19 mouse cellular contexts compared by ENCODE assay signal in the genomic region with DNA sequence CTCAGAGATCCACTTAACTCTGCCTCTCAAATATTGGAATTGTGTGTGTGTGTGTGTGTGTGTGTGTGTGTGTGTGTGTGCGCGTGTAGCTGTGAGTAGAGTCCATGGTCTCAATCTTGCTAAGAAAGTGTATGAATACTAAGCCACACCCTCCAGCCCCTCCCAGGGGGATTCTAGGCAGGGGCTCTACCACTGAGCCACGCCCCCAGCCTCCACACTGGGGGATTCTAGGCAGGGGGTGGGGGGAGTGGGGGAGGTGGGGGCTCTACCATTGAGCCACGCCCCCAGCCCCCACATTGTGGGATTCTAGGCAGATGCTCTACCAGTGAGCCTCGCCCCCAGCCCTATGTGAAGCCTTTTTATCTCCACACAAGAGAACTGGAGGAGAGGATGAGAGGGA. TPM values are rescaled to one million over a fixed set of nuclear protein-coding genes. Genes with fewer than 3 reads are reported as not detected.
DNase-seq lines count a peak whose midpoint lies in the region; ATAC-seq and TF ChIP-seq lines count a peak whose summit lies in the region.
"Had no signal": no experiment of that assay in that cellular context is flagged by ENCODE, and none has a peak within 500 bp of the region (broad histone marks: within the 10 kb centered on the region; RNA-seq: fewer than 3 reads in every experiment).

No protein-coding gene starts in this region.

- H3K4me2 ChIP-seq in embryonic facial prominence, embryonic 14.5 days (ENCODE audit: low read depth, low read length), result no peak overlapping the region
- H3K4me2 ChIP-seq in hindbrain, embryonic 12.5 days (replicated peaks), result 0 out of 2 replicates have a peak overlapping the region, but pooled peaks have one; percentile 22
- H3K4me2 ChIP-seq in hindbrain, embryonic 14.5 days (replicated peaks), result no peak overlapping the region; the same call in 1 of the 2 replicates
- no peak overlapping the region for H3K4me2 ChIP-seq in midbrain, embryonic 11.5 days
- H3K4me2 ChIP-seq in hindbrain, postnatal 0 days (ENCODE audit: low read depth, low read length), result 0 out of 2 replicates have a peak overlapping the region, but pooled peaks have one; percentile 35

- ATAC-seq in embryonic facial prominence, embryonic 14.5 days (ENCODE audit: low read depth), result peak; percentile 20; the same call in 1 of the 2 replicates
- peak; percentile 16; the same call in 1 of the 2 replicates for ATAC-seq in hindbrain, embryonic 12.5 days (ENCODE audit: low FRiP score)
- no peak for ATAC-seq in hindbrain, embryonic 14.5 days (ENCODE audit: low FRiP score)
- no peak for ATAC-seq in midbrain, embryonic 11.5 days (ENCODE audit: low FRiP score)
- peak; percentile 29; the same call in 1 of the 2 replicates for ATAC-seq in hindbrain, postnatal 0 days
- ATAC-seq: forebrain, embryonic 15.5 days; inflammation-experienced regulatory T-cells, adult 6 months had no signal

- H3K27ac ChIP-seq in embryonic facial prominence, embryonic 14.5 days (replicated peaks; ENCODE audit: low read depth, low read length), result no peak overlapping the region
- H3K27ac ChIP-seq in embryonic facial prominence, embryonic 10.5 days (replicated peaks), result no peak overlapping the region
- H3K27ac ChIP-seq in hindbrain, embryonic 12.5 days, result 0 out of 2 replicates have a peak overlapping the region, but pooled peaks have one; percentile 26
- no peak overlapping the region for H3K27ac ChIP-seq in hindbrain, embryonic 14.5 days
- H3K27ac ChIP-seq in midbrain, embryonic 11.5 days (ENCODE audit: low read depth, low read length), result no peak overlapping the region
- no peak overlapping the region for H3K27ac ChIP-seq in midbrain, embryonic 10.5 days (replicated peaks)
- no peak overlapping the region for H3K27ac ChIP-seq in hindbrain, postnatal 0 days
- H3K27ac ChIP-seq: forebrain, embryonic 15.5 days; neural tube, embryonic 12.5 days had no signal

- H3K9me3 ChIP-seq in embryonic facial prominence, embryonic 14.5 days (ENCODE audit: control insufficient read depth, low read length), result no peaks in the 10 kb centered on the region
- no peaks in the 10 kb centered on the region for H3K9me3 ChIP-seq in embryonic facial prominence, embryonic 10.5 days
- H3K9me3 ChIP-seq in hindbrain, embryonic 12.5 days (replicated peaks), result no peaks in the 10 kb centered on the region
- no peaks in the 10 kb centered on the region for H3K9me3 ChIP-seq in hindbrain, embryonic 14.5 days (ENCODE audit: control insufficient read depth, low read length)
- no peaks in the 10 kb centered on the region for H3K9me3 ChIP-seq in midbrain, embryonic 11.5 days (ENCODE audit: control insufficient read depth, low read length)
- no peaks in the 10 kb centered on the region for H3K9me3 ChIP-seq in midbrain, embryonic 10.5 days (replicated peaks)
- H3K9me3 ChIP-seq in hindbrain, postnatal 0 days (ENCODE audit: low read length), result no peaks in the 10 kb centered on the region
- H3K9me3 ChIP-seq: forebrain, embryonic 15.5 days; neural tube, embryonic 12.5 days had no signal

- H3K27me3 ChIP-seq in embryonic facial prominence, embryonic 14.5 days (replicated peaks; ENCODE audit: control insufficient read depth, insufficient read depth, low read length), result no peaks in the 10 kb centered on the region
- H3K27me3 ChIP-seq in embryonic facial prominence, embryonic 10.5 days (replicated peaks; ENCODE audit: low read depth, poor library complexity, severe bottlenecking), result no peaks in the 10 kb centered on the region
- no peaks in the 10 kb centered on the region for H3K27me3 ChIP-seq in hindbrain, embryonic 12.5 days
- H3K27me3 ChIP-seq in hindbrain, embryonic 14.5 days (ENCODE audit: control insufficient read depth, insufficient read depth, low read length), result no peaks in the 10 kb centered on the region
- H3K27me3 ChIP-seq in midbrain, embryonic 11.5 days (ENCODE audit: control insufficient read depth, insufficient read depth, low read length), result no peaks in the 10 kb centered on the region
- H3K27me3 ChIP-seq in midbrain, embryonic 10.5 days (ENCODE audit: low read depth, poor library complexity, severe bottlenecking), result no peaks in the 10 kb centered on the region
- no peaks in the 10 kb centered on the region for H3K27me3 ChIP-seq in hindbrain, postnatal 0 days (ENCODE audit: insufficient read depth, low read length)
- H3K27me3 ChIP-seq: forebrain, embryonic 15.5 days; neural tube, embryonic 12.5 days; Patski had no signal

- H3K4me3 ChIP-seq in embryonic facial prominence, embryonic 14.5 days (ENCODE audit: low read depth, low read length), result no peak overlapping the region
- H3K4me3 ChIP-seq in embryonic facial prominence, embryonic 10.5 days, result no peak overlapping the region
- H3K4me3 ChIP-seq in hindbrain, embryonic 12.5 days, result no peak overlapping the region
- no peak overlapping the region for H3K4me3 ChIP-seq in hindbrain, embryonic 14.5 days (replicated peaks; ENCODE audit: low read length)
- H3K4me3 ChIP-seq in midbrain, embryonic 11.5 days (ENCODE audit: low read depth, low read length), result no peak overlapping the region
- H3K4me3 ChIP-seq in midbrain, embryonic 10.5 days, result no peak overlapping the region
- no peak overlapping the region for H3K4me3 ChIP-seq in hindbrain, postnatal 0 days (ENCODE audit: low read length)
- H3K4me3 ChIP-seq: erythroblast, embryonic 14.5 days; forebrain, embryonic 15.5 days; neural tube, embryonic 12.5 days had no signal

- H3K36me3 ChIP-seq in embryonic facial prominence, embryonic 14.5 days (ENCODE audit: control insufficient read depth, insufficient read depth, low read length), result no peaks in the 10 kb centered on the region
- H3K36me3 ChIP-seq in embryonic facial prominence, embryonic 10.5 days (replicated peaks), result no peaks in the 10 kb centered on the region
- H3K36me3 ChIP-seq in hindbrain, embryonic 12.5 days, result no peaks in the 10 kb centered on the region
- no peaks in the 10 kb centered on the region for H3K36me3 ChIP-seq in hindbrain, embryonic 14.5 days (replicated peaks; ENCODE audit: control insufficient read depth, insufficient read depth)
- no peaks in the 10 kb centered on the region for H3K36me3 ChIP-seq in midbrain, embryonic 11.5 days (ENCODE audit: control insufficient read depth, insufficient read depth, low read length)
- no peaks in the 10 kb centered on the region for H3K36me3 ChIP-seq in midbrain, embryonic 10.5 days
- H3K36me3 ChIP-seq in hindbrain, postnatal 0 days (ENCODE audit: insufficient read depth, low read length), result no peaks in the 10 kb centered on the region
- H3K36me3 ChIP-seq: forebrain, embryonic 15.5 days; neural tube, embryonic 12.5 days had no signal

- 81% methylated on average over 5 of the region's 5 CpGs for WGBS in embryonic facial prominence, embryonic 14.5 days
- WGBS in embryonic facial prominence, embryonic 10.5 days, result 67% methylated on average over 5 of the region's 5 CpGs
- WGBS in hindbrain, embryonic 12.5 days, result 68% methylated on average over 4 of the region's 5 CpGs
- WGBS in hindbrain, embryonic 14.5 days, result 64% methylated on average over 5 of the region's 5 CpGs
- WGBS in midbrain, embryonic 11.5 days, result 73% methylated on average over 5 of the region's 5 CpGs
- WGBS in midbrain, embryonic 10.5 days, result 84% methylated on average over 5 of the region's 5 CpGs
- 52% methylated on average over 5 of the region's 5 CpGs for WGBS in hindbrain, postnatal 0 days

- H3K9ac ChIP-seq in embryonic facial prominence, embryonic 14.5 days (ENCODE audit: low read depth, low read length), result no peak overlapping the region
- H3K9ac ChIP-seq in hindbrain, embryonic 12.5 days, result no peak overlapping the region
- H3K9ac ChIP-seq in hindbrain, embryonic 14.5 days, result no peak overlapping the region
- no peak overlapping the region for H3K9ac ChIP-seq in midbrain, embryonic 11.5 days (ENCODE audit: low read length)
- H3K9ac ChIP-seq in hindbrain, postnatal 0 days (replicated peaks; ENCODE audit: low read length), result no peak overlapping the region
- H3K9ac ChIP-seq: forebrain, embryonic 15.5 days; neural tube, embryonic 12.5 days had no signal

- H3K4me1 ChIP-seq in embryonic facial prominence, embryonic 14.5 days (ENCODE audit: control insufficient read depth, insufficient read depth, low read length), result peaks cover 5% of the 10 kb centered on the region; the same call in 1 of the 2 replicates
- H3K4me1 ChIP-seq in embryonic facial prominence, embryonic 10.5 days, result peaks cover 12% of the 10 kb centered on the region
- peaks cover 12% of the 10 kb centered on the region for H3K4me1 ChIP-seq in hindbrain, embryonic 12.5 days
- H3K4me1 ChIP-seq in hindbrain, embryonic 14.5 days (replicated peaks; ENCODE audit: control insufficient read depth, insufficient read depth, low read length), result 0 out of 2 replicates have a peak, but pooled peaks cover 3% of the 10 kb centered on the region
- H3K4me1 ChIP-seq in midbrain, embryonic 11.5 days (ENCODE audit: control insufficient read depth, insufficient read depth, low read length), result no peaks in the 10 kb centered on the region
- peaks cover 11% of the 10 kb centered on the region for H3K4me1 ChIP-seq in midbrain, embryonic 10.5 days
- H3K4me1 ChIP-seq in hindbrain, postnatal 0 days (ENCODE audit: insufficient read depth, low read length), result 0 out of 2 replicates have a peak, but pooled peaks cover 3% of the 10 kb centered on the region

- TF ChIP-seq CTCF in hindbrain, postnatal 0 days (IDR thresholded peaks at IDR 0.05; ENCODE audit: low read depth), result no peak

- peak; percentile 19 for DNase-seq in embryonic facial prominence, embryonic 14.5 days (ENCODE audit: low spot score)
- DNase-seq in embryonic facial prominence, embryonic 10.5 days (ENCODE audit: low spot score), result no peak
- no peak for DNase-seq in hindbrain, embryonic 14.5 days (ENCODE audit: low spot score)
- DNase-seq in midbrain, embryonic 11.5 days (ENCODE audit: low spot score, missing footprints), result peak; percentile 28
- no peak for DNase-seq in midbrain, embryonic 10.5 days (ENCODE audit: low spot score)
- DNase-seq in hindbrain, postnatal 0 days (ENCODE audit: low spot score), result no peak
- DNase-seq in thymus, postnatal 0 days (ENCODE audit: low spot score), result no peak
- DNase-seq: lung, postnatal 10 days; thymus, adult 2 months had no signal

RNA-seq across cellular contexts. Expression of gene Ywhag, which starts 12.2 kb away (rescaled TPM):
- 97.4 and 101 TPM in 2 replicates for polyA plus RNA-seq in embryonic facial prominence, embryonic 14.5 days (2014; fragmentation: Nextera tagmentation; extraction: Ambion mirVana)
- polyA plus RNA-seq in embryonic facial prominence, embryonic 10.5 days (2016; fragmentation: Nextera tagmentation; extraction: Ambion mirVana), result 244 and 257 TPM in 2 replicates
- 469 and 505 TPM in 2 replicates for polyA plus RNA-seq in hindbrain, embryonic 12.5 days (2016; fragmentation: Nextera tagmentation; extraction: Ambion mirVana)
- polyA plus RNA-seq in hindbrain, embryonic 14.5 days (2014; fragmentation: Nextera tagmentation; extraction: Ambion mirVana), result 429 and 481 TPM in 2 replicates
- polyA plus RNA-seq in midbrain, embryonic 11.5 days (2014; fragmentation: Nextera tagmentation; extraction: Ambion mirVana), result 182 and 188 TPM in 2 replicates
- 270 and 311 TPM in 2 replicates for polyA plus RNA-seq in midbrain, embryonic 10.5 days (2016; fragmentation: Nextera tagmentation; extraction: Ambion mirVana)
- total RNA-seq in hindbrain, postnatal 0 days (2014; rRNA removed), result 334 and 336 TPM in 2 replicates
- 734 and 782 TPM in 2 replicates for polyA plus RNA-seq in hindbrain, postnatal 0 days (2015; fragmentation: Nextera tagmentation; extraction: Ambion mirVana)
- polyA plus RNA-seq in thymus, postnatal 0 days (2015; fragmentation: Nextera tagmentation; extraction: Ambion mirVana), result 69.4 and 69.8 TPM in 2 replicates

RNA-seq across cellular contexts. Expression of gene Ssc4d, which starts 27.7 kb away (rescaled TPM):
- 3.2 and 4.7 TPM in 2 replicates for polyA plus RNA-seq in embryonic facial prominence, embryonic 14.5 days (2014; fragmentation: Nextera tagmentation; extraction: Ambion mirVana)
- 3.1 and 4.0 TPM in 2 replicates for polyA plus RNA-seq in embryonic facial prominence, embryonic 10.5 days (2016; fragmentation: Nextera tagmentation; extraction: Ambion mirVana)
- polyA plus RNA-seq in hindbrain, embryonic 12.5 days (2016; fragmentation: Nextera tagmentation; extraction: Ambion mirVana), result 1.7 and 3.7 TPM in 2 replicates
- 1.5 TPM in 2 replicates for polyA plus RNA-seq in hindbrain, embryonic 14.5 days (2014; fragmentation: Nextera tagmentation; extraction: Ambion mirVana)
- polyA plus RNA-seq in midbrain, embryonic 11.5 days (2014; fragmentation: Nextera tagmentation; extraction: Ambion mirVana), result 0.68 and 0.86 TPM in 2 replicates
- 1.7 TPM in 2 replicates for polyA plus RNA-seq in midbrain, embryonic 10.5 days (2016; fragmentation: Nextera tagmentation; extraction: Ambion mirVana)
- total RNA-seq in hindbrain, postnatal 0 days (2014; rRNA removed), result 6.5 and 18.9 TPM in 2 replicates
- polyA plus RNA-seq in hindbrain, postnatal 0 days (2015; fragmentation: Nextera tagmentation; extraction: Ambion mirVana), result 3.6 and 3.8 TPM in 2 replicates
- polyA plus RNA-seq in thymus, postnatal 0 days (2015; fragmentation: Nextera tagmentation; extraction: Ambion mirVana), result 1.6 and 2.7 TPM in 2 replicates

RNA-seq across cellular contexts. Expression of gene Zp3, which starts 33.3 kb away (rescaled TPM):
- polyA plus RNA-seq in embryonic facial prominence, embryonic 14.5 days (2014; fragmentation: Nextera tagmentation; extraction: Ambion mirVana), result 0.58 and 0.77 TPM in 2 replicates
- not detected in 2 replicates for polyA plus RNA-seq in embryonic facial prominence, embryonic 10.5 days (2016; fragmentation: Nextera tagmentation; extraction: Ambion mirVana)
- 0.32 TPM in 1 of 2 replicates, not detected in the other for polyA plus RNA-seq in hindbrain, embryonic 12.5 days (2016; fragmentation: Nextera tagmentation; extraction: Ambion mirVana)
- not detected in 2 replicates for polyA plus RNA-seq in hindbrain, embryonic 14.5 days (2014; fragmentation: Nextera tagmentation; extraction: Ambion mirVana)
- not detected in 2 replicates for polyA plus RNA-seq in midbrain, embryonic 11.5 days (2014; fragmentation: Nextera tagmentation; extraction: Ambion mirVana)
- 0.10 TPM in 1 of 2 replicates, not detected in the other for polyA plus RNA-seq in midbrain, embryonic 10.5 days (2016; fragmentation: Nextera tagmentation; extraction: Ambion mirVana)
- 0.10 TPM in 1 of 2 replicates, not detected in the other for total RNA-seq in hindbrain, postnatal 0 days (2014; rRNA removed)
- 0.18 and 0.39 TPM in 2 replicates for polyA plus RNA-seq in hindbrain, postnatal 0 days (2015; fragmentation: Nextera tagmentation; extraction: Ambion mirVana)
- polyA plus RNA-seq in thymus, postnatal 0 days (2015; fragmentation: Nextera tagmentation; extraction: Ambion mirVana), result 0.53 and 0.64 TPM in 2 replicates
- total RNA-seq: adrenal gland, adult 18-20 months; granulocyte monocyte progenitor cell, adult 5-6 weeks; layer of hippocampus, adult 8-10 months; left cerebral cortex, adult 8-10 months had no signal
- polyA plus RNA-seq: erythroblast, embryonic 14.5 days; forebrain, embryonic 15.5 days; inflammation-experienced regulatory T-cells, adult 6 months; neural tube, embryonic 12.5 days had no signal

RNA-seq across cellular contexts. Expression of gene Dtx2, which starts 48.0 kb away (rescaled TPM):
- polyA plus RNA-seq in embryonic facial prominence, embryonic 14.5 days (2014; fragmentation: Nextera tagmentation; extraction: Ambion mirVana), result 25.2 and 25.7 TPM in 2 replicates
- 38.5 and 39.2 TPM in 2 replicates for polyA plus RNA-seq in embryonic facial prominence, embryonic 10.5 days (2016; fragmentation: Nextera tagmentation; extraction: Ambion mirVana)
- polyA plus RNA-seq in hindbrain, embryonic 12.5 days (2016; fragmentation: Nextera tagmentation; extraction: Ambion mirVana), result 31.4 and 34.5 TPM in 2 replicates
- 23.1 and 24.2 TPM in 2 replicates for polyA plus RNA-seq in hindbrain, embryonic 14.5 days (2014; fragmentation: Nextera tagmentation; extraction: Ambion mirVana)
- 23.2 and 29.6 TPM in 2 replicates for polyA plus RNA-seq in midbrain, embryonic 11.5 days (2014; fragmentation: Nextera tagmentation; extraction: Ambion mirVana)
- 36.3 and 39.6 TPM in 2 replicates for polyA plus RNA-seq in midbrain, embryonic 10.5 days (2016; fragmentation: Nextera tagmentation; extraction: Ambion mirVana)
- 23.5 and 28.6 TPM in 2 replicates for total RNA-seq in hindbrain, postnatal 0 days (2014; rRNA removed)
- polyA plus RNA-seq in hindbrain, postnatal 0 days (2015; fragmentation: Nextera tagmentation; extraction: Ambion mirVana), result 17.4 and 17.9 TPM in 2 replicates
- polyA plus RNA-seq in thymus, postnatal 0 days (2015; fragmentation: Nextera tagmentation; extraction: Ambion mirVana), result 43.9 and 46.0 TPM in 2 replicates

RNA-seq across cellular contexts. Expression of gene Hspb1, which starts 58.9 kb away (rescaled TPM):
- polyA plus RNA-seq in embryonic facial prominence, embryonic 14.5 days (2014; fragmentation: Nextera tagmentation; extraction: Ambion mirVana), result 365 and 522 TPM in 2 replicates
- 24.0 and 24.4 TPM in 2 replicates for polyA plus RNA-seq in embryonic facial prominence, embryonic 10.5 days (2016; fragmentation: Nextera tagmentation; extraction: Ambion mirVana)
- polyA plus RNA-seq in hindbrain, embryonic 12.5 days (2016; fragmentation: Nextera tagmentation; extraction: Ambion mirVana), result 23.9 and 34.1 TPM in 2 replicates
- 10.3 and 10.6 TPM in 2 replicates for polyA plus RNA-seq in hindbrain, embryonic 14.5 days (2014; fragmentation: Nextera tagmentation; extraction: Ambion mirVana)
- 8.7 and 9.9 TPM in 2 replicates for polyA plus RNA-seq in midbrain, embryonic 11.5 days (2014; fragmentation: Nextera tagmentation; extraction: Ambion mirVana)
- 7.8 and 8.5 TPM in 2 replicates for polyA plus RNA-seq in midbrain, embryonic 10.5 days (2016; fragmentation: Nextera tagmentation; extraction: Ambion mirVana)
- 29.4 and 29.6 TPM in 2 replicates for total RNA-seq in hindbrain, postnatal 0 days (2014; rRNA removed)
- 28.0 and 30.0 TPM in 2 replicates for polyA plus RNA-seq in hindbrain, postnatal 0 days (2015; fragmentation: Nextera tagmentation; extraction: Ambion mirVana)
- polyA plus RNA-seq in thymus, postnatal 0 days (2015; fragmentation: Nextera tagmentation; extraction: Ambion mirVana), result 23.7 and 29.1 TPM in 2 replicates
- total RNA-seq: granulocyte monocyte progenitor cell, adult 5-6 weeks had no signal

Comparison
In these comparisons a context has a peak if more than half of its experiments do, and no peak if none do; other contexts are left out.
1. ATAC-seq: peak in embryonic facial prominence, embryonic 14.5 days (single experiment), hindbrain, embryonic 12.5 days (single experiment) and hindbrain, postnatal 0 days (single experiment); none in hindbrain, embryonic 14.5 days (single experiment) and midbrain, embryonic 11.5 days (single experiment).
2. DNase-seq: peak in embryonic facial prominence, embryonic 14.5 days (single experiment) and midbrain, embryonic 11.5 days (single experiment); none in embryonic facial prominence, embryonic 10.5 days (single experiment), hindbrain, embryonic 14.5 days (single experiment), midbrain, embryonic 10.5 days (single experiment), hindbrain, postnatal 0 days (single experiment) and thymus, postnatal 0 days (single experiment).
3. H3K4me2 ChIP-seq: peak in hindbrain, embryonic 12.5 days (single experiment) and hindbrain, postnatal 0 days (single experiment); none in embryonic facial prominence, embryonic 14.5 days (single experiment), hindbrain, embryonic 14.5 days (single experiment) and midbrain, embryonic 11.5 days (single experiment).